Mouse (Mus musculus) E14TG2a.4 (cell line): Measurements from ENCODE around the gene Kcng3.

Source experiments
- H3K27me3 ChIP-seq: 2 replicates; pipeline ENCODE4 v1.6.1; 2014; ENCODE audit warnings: low read length, control low read depth; ENCODE audit not compliant: insufficient read depth
- H3K36me3 ChIP-seq: 2 replicates; pipeline ENCODE4 v1.6.1; 2014; ENCODE audit warnings: low read length, control low read depth; ENCODE audit not compliant: insufficient read depth
- H3K4me1 ChIP-seq: replicated peaks from 2 replicates; pipeline ENCODE4 v1.6.1; 2014; ENCODE audit warnings: low read depth, low read length, control low read depth
- H3K4me3 ChIP-seq: replicated peaks from 2 replicates; pipeline ENCODE4 v1.5.1; 2014; ENCODE audit warnings: mild to moderate bottlenecking, low read length
- H3K9me3 ChIP-seq: 2 replicates; pipeline ENCODE4 v1.6.1; 2014; ENCODE audit warnings: low read length, control low read depth
- CTCF ChIP-seq: conservative IDR thresholded peaks from 2 replicates; pipeline ENCODE4 v1.5.1; 2014; ENCODE audit warnings: low read length
- NANOG ChIP-seq: IDR thresholded peaks from 2 replicates; pipeline ENCODE4 v1.6.1; 2014; ENCODE audit warnings: borderline replicate concordance, low read length, mixed read lengths
- POU5F1 ChIP-seq: IDR thresholded peaks from 2 replicates; pipeline ENCODE4 v1.6.1; 2014; ENCODE audit warnings: low read length, borderline replicate concordance

Kcng3 gene

GRCm38 (mm10) chr17:83588663-83589341 lies 42.9 kb downstream of the Kcng3 start:
- TF ChIP-seq CTCF (peak; percentile 88), NANOG (no peak)

GRCm38 (mm10) chr17:83587731-83588130 lies 44.0 kb downstream of the Kcng3 start:
- H3K4me1 ChIP-seq, result no peaks in the 10 kb centered on the region
- TF ChIP-seq NANOG, result no peak
- TF ChIP-seq POU5F1, result no peak
- TF ChIP-seq CTCF, result no peak
- H3K9me3 ChIP-seq, result peaks cover 8% of the 10 kb centered on the region
- H3K4me3 ChIP-seq, result no peak overlapping the region
- H3K36me3 ChIP-seq, result no peaks in the 10 kb centered on the region
- no peaks in the 10 kb centered on the region for H3K27me3 ChIP-seq

More at GRCm38 (mm10) chr17:83588663-83589341, 42.9 kb downstream of the Kcng3 start:
- Histone ChIP-seq H3K27me3 (no peaks in the 10 kb centered on the region), H3K36me3 (no peaks in the 10 kb centered on the region), H3K9me3 (peaks cover 4% of the 10 kb centered on the region; the same call in 1 of the 2 replicates), H3K4me1 (no peaks in the 10 kb centered on the region), H3K4me3 (no peak overlapping the region)

GRCm38 (mm10) chr17:83582585-83582984 lies 49.1 kb downstream of the Kcng3 start:
- Histone ChIP-seq H3K27me3 (0 out of 2 replicates have a peak, but pooled peaks cover 3% of the 10 kb centered on the region), H3K9me3 (peaks cover 8% of the 10 kb centered on the region), H3K36me3 (no peaks in the 10 kb centered on the region), H3K4me3 (no peak overlapping the region), H3K4me1 (0 out of 2 replicates have a peak, but pooled peaks cover 5% of the 10 kb centered on the region)
- no peak for TF ChIP-seq POU5F1
- TF ChIP-seq NANOG, result no peak

- Histone ChIP-seq H3K36me3 (no peaks in the 10 kb centered on the region), H3K9me3 (peaks cover 8% of the 10 kb centered on the region), H3K27me3 (0 out of 2 replicates have a peak, but pooled peaks cover 3% of the 10 kb centered on the region), H3K4me3 (no peak overlapping the region), H3K4me1 (0 out of 2 replicates have a peak, but pooled peaks cover 5% of the 10 kb centered on the region)
- TF ChIP-seq POU5F1 (no peak), NANOG (no peak), CTCF (no peak)
These were observed 51.0 kb downstream of the Kcng3 start for GRCm38 (mm10) chr17:83580734-83581133.

DNA sequence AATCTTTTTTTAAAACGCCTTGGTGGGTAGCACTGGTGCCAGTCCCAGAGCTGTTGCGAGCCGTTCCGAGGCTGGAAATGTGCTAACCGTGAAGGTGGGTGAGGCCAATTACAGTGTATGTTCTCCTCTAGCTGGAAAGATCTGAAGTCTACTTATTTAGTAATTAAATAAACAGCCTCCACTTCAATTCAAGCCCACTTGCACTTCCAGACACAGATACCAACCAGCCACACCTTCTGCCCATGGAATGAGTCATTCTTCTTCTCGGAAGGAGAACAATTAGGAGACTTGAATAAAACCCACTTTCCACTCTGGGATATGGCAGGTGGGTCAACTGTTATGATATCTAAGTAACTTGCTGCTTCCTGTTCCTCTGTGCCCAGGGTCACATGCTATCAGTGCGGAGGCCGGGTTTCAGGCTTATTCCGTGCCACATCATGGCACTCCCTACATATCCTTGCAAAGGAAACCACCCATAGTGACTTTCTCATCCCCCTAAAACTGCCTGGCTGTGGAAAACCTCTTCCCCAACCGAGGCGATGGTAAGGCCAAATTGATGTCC lies 54.8 kb downstream of the Kcng3 start:
- peaks cover 16% of the 10 kb centered on the region for H3K4me1 ChIP-seq
- no peak overlapping the region for H3K4me3 ChIP-seq
- no peak for TF ChIP-seq CTCF
- TF ChIP-seq NANOG, result no peak
- TF ChIP-seq POU5F1, result no peak
- H3K36me3 ChIP-seq, result no peaks in the 10 kb centered on the region
- no peaks in the 10 kb centered on the region for H3K9me3 ChIP-seq
- peaks cover 3% of the 10 kb centered on the region; the same call in 1 of the 2 replicates for H3K27me3 ChIP-seq

GRCm38 (mm10) chr17:83574615-83575014 lies 57.1 kb downstream of the Kcng3 start:
- TF ChIP-seq CTCF (no peak), POU5F1 (no peak), NANOG (no peak)
- H3K36me3 ChIP-seq, result no peaks in the 10 kb centered on the region
- peaks cover 4% of the 10 kb centered on the region; the same call in 1 of the 2 replicates for H3K27me3 ChIP-seq
- no peak overlapping the region for H3K4me3 ChIP-seq
- H3K4me1 ChIP-seq, result peaks cover 21% of the 10 kb centered on the region
- no peaks in the 10 kb centered on the region for H3K9me3 ChIP-seq

DNA sequence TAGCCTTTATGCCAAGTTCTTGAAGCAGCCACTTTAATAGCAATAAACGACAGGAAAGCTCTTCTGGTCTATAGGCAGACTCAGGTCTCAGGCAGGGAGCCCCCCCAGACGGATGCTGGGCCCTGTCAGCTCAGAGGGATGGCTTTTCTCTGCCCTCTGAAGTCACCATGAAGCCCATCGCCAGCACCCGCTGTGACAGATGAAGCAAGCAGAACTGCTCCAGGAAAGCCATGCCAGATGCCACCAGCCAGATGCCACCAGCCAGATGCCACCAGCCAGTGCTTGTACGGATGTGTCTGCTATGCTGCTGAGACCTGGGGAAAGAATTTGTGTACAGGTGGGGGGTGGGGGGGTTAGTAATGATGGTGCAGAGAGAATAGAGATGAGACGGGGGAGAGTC lies 58.6 kb downstream of the Kcng3 start:
- H3K4me1 ChIP-seq, result peaks cover 22% of the 10 kb centered on the region
- no peaks in the 10 kb centered on the region for H3K9me3 ChIP-seq

DNA sequence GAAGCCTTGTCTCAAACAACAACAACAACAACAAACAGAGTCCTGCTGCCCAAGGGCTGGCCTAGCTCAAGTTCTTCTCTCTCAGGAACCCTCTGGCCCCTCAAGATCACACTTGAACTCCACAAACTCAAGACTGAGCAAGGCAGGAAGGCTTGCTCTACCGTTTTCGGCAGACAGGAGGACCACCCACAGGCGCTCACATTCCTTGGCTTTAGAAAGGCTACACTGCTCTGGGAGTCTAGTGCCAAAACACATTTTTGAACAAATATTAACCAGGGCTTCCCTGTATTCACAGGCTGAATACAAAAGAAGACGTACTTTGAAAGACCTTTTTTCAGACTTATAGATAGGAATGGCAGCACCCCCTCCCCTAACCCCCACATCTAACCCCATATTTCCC lies 59.3 kb downstream of the Kcng3 start:
- peaks cover 30% of the 10 kb centered on the region for H3K4me1 ChIP-seq
- H3K9me3 ChIP-seq, result no peaks in the 10 kb centered on the region
- H3K27me3 ChIP-seq, result peaks cover 4% of the 10 kb centered on the region; the same call in 1 of the 2 replicates
- H3K4me3 ChIP-seq, result no peak overlapping the region
- TF ChIP-seq POU5F1, result no peak
- TF ChIP-seq CTCF, result no peak
- no peak for TF ChIP-seq NANOG
- no peaks in the 10 kb centered on the region for H3K36me3 ChIP-seq

More for the DNA sequence above, 58.6 kb downstream of the Kcng3 start:
- Histone ChIP-seq H3K27me3 (peaks cover 4% of the 10 kb centered on the region; the same call in 1 of the 2 replicates), H3K36me3 (no peaks in the 10 kb centered on the region), H3K4me3 (no peak overlapping the region)
- TF ChIP-seq CTCF (no peak), NANOG (no peak), POU5F1 (no peak)

- Histone ChIP-seq H3K9me3 (no peaks in the 10 kb centered on the region), H3K27me3 (0 out of 2 replicates have a peak, but pooled peaks cover 4% of the 10 kb centered on the region), H3K4me1 (peaks cover 44% of the 10 kb centered on the region), H3K36me3 (no peaks in the 10 kb centered on the region), H3K4me3 (no peak overlapping the region)
- TF ChIP-seq POU5F1, result no peak
- TF ChIP-seq CTCF, result no peak
- no peak for TF ChIP-seq NANOG
These were observed 64.3 kb downstream of the Kcng3 start for GRCm38 (mm10) chr17:83567375-83567774.
